Mouse (Mus musculus) c-Kit-positive CD71-negative TER-119-negative erythroid progenitor cells, embryonic 14.5 days (primary cell): Measurements from ENCODE around the gene Snip1.

ENCODE experiments used
- DNase-seq: peaks from one replicate; pipeline ENCODE4 v3.0.0-alpha.2; 2013; ENCODE audit warnings: low read depth

Gene Snip1

DNA sequence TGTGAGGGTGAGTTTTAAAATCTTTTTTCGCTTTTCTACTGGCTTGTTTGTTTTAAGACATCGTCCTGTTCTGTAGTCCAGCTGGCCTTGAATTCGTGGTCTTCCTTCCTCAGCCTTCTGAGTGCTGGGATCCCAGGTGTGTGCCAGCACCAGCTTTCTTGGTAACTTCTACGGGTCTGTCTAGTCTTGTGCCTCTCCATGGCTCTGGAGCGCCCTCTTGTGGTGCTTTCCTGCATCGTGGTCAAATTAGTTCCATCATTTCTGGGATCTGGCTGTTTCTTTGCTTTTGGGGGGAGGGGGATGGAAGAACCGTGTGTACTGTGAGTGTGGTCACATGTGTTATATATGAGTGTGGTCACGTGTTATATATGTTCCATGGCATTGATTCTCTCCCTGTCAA is 33.0 kb downstream of the Snip1 start:
- DNase-seq, result peak; percentile 82

DNA sequence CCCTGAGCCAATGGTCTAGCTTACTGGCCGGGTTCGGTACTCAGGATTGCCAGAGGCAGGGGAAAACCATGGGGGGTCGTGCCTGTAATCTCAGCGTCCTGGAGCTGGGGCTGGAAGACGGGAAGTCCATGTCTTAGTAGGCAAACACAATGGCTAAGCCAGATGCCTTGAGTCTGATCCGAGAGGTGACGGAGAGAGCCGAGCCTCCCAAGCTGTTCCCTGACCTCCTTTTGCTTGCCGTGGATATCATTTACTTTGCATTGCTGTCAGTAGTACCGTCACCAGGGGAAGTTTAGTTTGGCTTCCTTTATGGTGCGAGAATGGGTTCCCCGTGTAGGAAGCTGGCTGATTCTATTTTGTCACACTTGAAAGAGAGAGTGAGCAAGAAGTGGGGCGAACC is 34.9 kb downstream of the Snip1 start:
- no peak for DNase-seq

DNA sequence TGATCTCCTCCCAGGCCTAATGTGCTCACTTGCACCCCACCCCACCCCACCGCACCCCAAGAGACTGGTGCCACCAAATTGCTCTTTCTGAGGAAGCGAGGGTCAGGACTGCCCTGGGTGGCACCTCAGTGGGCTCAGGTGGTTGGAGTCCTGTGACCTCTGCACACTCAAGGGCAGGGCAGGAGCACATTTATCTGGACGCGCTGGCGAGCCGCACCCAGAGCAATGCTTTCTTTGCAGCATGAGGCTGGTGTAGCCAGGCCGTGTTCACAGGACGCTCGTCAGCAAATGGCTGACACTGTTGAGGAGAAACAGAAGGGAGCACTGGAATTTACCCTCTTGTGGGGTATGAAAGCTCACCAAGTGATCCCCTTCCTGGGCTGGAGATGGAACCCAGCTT is 38.9 kb downstream of the Snip1 start:
- DNase-seq, result no peak

DNA sequence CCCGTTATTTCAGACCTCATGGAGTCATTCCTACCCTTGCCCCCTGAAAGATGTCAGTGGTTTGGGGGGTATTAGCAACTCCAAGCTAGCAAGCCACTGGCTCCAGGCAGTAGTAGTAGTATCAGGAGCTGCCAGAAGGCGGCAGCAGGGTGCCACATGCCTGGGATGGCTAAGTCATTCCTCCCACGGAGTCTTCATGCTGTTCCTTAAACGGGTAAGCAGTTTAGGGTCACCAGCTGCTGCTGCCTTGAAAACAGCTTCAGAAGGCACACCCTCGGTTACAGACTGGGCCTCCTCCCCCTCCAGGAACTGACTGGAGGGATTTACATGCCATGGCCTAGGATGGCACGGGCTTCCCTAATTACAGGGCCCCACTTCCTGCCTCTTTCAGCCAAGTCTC is 48.2 kb downstream of the Snip1 start:
- DNase-seq, result no peak

DNA sequence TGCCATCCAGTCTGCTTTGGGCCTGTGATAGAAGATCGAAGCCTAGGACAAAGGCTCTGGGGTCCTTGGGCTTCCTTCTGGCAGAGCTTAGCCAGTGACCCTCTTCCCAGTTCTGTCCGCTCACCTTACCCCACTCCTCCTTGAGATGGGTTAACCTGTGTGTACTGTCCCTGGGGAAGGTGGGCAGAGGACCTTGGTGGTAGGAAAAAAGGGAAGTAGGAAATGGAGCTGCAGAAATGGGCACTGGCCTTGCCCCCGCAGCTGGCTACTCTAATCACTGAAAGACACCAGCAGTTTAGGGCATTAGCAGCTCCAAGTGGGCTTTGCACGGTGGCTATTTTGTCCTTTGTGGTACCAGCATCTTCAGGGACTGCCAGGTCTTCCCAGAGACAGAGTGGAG is 48.6 kb downstream of the Snip1 start:
- DNase-seq, result no peak

DNA sequence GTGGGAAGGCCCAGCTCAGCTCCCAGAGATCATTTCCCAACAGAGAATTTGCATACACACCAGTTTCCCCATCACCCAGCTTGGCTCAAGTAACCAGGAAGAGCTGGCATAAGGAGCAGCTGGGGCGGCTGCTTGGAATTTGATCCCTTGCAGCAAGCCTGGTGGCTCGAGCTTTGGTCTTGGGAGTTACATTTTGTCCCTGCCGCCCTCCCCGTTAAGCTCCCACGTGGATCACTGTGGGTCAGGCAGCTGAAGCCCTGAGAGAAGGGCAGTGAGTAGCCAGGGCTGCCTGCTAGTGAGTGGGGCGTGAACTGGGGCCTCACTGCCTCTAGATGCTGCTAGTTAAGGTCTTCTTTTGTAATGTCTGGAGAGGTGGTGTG is 49.2 kb downstream of the Snip1 start:
- no peak for DNase-seq

DNA sequence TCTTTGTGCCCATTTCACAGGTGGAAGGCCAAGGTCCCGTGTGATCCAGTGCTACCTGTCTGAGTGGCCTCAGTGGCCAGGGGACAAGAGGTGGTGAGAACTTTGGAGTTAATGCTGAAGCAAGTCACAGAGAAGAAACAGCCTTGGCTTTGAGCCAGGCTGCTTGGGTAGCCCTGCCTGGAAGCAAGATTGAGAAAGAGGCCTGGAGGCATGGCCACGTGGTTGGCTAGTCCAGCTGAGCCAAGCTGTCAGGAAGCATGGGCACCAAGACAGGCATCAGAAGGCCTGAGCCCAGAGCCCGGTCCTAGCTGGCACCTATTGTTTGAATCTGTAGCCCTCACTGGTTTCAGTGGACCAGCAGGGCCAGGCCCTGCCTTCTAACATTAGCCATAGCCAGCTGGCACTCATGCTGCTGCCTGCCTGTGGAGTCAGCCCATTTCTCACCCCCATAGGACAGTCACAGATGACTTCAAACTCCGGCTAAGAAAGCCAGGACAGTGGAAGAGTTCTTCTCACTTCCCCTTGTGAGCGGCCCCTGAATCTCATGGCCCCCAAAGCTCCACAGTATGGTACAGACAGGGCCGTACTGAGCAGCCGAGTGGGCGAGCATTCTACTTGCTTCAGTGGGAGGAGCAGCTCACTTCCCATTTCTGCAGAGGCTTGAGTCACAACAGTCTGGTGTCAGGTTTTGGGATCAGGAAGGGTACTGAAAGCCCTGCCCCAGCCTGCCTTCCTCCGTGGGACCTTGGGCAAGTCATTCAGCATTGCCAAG is 49.8 kb downstream of the Snip1 start:
- DNase-seq, result no peak

DNA sequence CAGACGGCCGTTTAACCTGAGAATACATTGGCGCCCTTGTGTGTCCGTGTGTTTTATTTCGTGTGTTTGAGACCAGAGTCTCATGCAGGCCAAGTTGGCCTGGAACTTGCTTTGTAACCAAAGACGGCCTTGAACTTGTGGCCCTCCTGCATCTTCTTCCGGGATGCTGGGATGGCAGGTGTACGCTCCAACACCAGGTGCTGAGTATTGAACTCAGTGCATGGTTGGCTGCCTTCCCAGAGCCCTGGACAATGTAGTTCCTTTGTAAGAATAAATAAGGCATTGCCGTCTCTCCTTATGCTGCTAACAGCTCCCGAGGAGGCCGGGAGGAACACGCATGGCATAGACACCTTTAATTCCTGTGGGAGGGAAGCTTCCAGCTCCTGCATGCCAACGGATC is 50.5 kb downstream of the Snip1 start:
- DNase-seq, result no peak

DNA sequence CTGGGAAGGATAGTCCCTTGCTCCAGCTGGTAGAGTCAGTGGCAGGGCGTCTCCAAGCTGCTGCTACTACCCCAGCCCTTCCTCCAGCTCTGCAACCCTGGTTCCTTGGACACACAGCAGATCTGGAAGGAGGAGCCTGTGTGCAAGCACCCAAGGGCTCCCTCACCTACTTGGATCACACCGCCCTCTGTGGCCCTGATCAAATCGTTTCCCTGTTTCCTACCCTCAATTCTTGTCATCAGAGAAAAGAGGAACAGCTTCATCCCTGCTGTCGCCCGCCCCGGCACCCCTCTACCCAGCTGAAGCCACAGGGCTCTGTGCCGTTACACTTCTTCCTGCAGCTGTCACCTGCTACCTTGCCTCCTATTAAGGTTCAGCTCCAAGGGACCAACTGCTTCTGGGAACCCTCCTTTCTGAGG is 51.4 kb downstream of the Snip1 start:
- no peak for DNase-seq

DNA sequence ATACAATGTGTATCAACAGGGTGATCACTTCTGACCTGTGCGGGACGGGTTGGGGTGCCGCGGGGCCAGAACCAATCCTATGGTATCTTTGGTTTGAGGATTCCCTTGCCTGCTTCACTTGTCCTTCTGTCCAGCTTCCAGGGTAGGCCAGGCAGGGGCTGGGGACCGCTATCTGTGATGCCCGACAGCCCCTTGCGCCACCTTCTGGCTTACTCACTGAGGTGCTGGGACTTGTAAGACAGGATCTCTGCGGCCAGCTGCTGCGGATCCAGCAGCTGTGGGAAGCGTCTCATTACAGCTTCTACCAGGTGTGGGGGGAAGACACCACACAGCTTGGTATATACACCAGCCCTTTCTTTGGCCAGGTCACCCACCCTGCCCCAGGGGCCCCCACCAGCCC is 52.6 kb downstream of the Snip1 start:
- DNase-seq, result no peak

DNA sequence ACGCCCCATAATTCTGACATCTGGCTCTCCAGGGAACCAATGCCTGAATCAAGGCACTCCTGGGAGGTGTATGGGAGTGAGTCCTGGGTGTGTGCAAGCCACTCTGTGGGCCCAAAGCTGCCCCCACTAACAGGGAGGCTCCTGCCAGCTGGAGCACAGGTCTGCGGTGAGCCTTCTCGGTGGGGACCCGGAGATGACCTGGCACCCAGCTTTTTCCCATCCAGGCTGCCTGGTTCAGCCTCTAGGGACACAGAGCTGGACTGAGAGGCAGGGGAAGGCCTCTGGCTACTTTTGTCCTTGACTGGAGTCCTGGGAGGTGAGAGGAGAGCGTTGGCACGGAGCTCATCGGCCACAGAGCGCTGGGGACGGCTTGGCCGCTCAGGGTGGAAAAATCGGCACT is 53.2 kb downstream of the Snip1 start:
- no peak for DNase-seq

DNA sequence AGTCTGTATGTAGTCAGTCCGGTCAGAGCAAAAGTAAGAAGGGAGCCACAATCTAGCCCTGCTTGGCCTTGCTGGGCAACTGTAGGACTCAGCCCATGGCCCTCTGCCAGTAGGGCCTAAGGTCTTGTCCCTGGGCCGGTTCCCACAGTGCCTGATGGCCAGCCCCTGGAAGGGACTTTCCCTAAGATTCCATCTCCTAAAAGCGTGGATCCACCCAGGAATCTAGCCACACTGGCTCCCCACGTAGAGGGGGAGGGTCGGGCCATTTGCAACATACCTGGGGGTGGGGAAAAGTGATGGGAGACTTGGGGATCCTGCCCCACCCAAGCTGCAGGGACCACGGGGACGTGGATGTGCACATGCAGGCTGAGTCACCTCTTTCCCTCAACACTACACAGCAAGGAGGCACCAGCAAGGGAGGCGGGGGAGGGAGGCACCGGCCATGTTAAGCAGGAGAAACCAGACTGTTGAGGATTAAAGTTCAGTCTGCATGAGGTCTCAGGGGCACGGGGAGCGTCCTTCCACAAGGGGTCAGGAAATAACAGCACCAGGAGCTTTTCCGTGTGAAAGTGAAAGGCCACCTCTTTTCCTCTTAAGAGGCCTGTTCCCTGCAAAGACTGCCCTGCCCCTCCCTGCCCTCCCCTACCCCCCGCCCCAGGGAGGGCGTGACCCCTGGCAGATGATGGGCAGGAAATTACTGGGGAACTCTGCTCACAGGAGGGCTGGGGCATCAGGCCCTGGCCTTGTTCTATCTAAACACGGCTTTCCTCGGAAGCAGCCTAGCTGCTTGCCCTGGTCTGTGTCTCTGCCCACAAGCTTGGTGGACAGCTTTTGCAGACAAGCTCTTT is 56.2 kb downstream of the Snip1 start:
- DNase-seq, result no peak

DNA sequence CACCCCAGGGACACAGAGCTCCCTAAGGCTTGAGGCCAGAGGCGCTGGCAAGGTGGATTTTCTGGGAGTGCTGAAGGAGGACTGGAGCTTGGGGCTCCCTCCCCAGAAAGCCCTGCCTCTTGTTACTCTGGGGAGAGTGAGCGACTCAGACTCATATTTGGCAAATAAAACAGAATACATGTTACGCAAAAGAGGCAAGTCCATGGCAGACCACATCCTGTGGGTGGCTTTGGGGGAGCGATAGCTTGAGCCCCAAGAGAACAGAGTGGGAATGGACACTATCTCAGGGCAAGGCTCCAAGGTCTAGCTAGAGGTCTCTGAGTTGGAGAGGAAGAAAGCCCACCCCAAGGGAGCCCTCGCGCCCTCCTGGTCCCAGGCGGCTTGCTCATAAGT is 56.8 kb downstream of the Snip1 start:
- DNase-seq, result no peak
